Mouse (Mus musculus) liver, embryonic 11.5 days (tissue): ENCODE measurements around the gene Src. TPM values are rescaled to one million over a fixed set of nuclear protein-coding genes. Genes with fewer than 3 reads are reported as not detected.

ENCODE experiments used
- ATAC-seq: fragments of 200-750 bp; cut with Nextera tagmentation; replicated peaks from 2 replicates; pipeline ENCODE4 v1.8.0; 2017; ENCODE audit warnings: moderate number of reproducible peaks, mild to moderate bottlenecking, moderate TSS enrichment, moderate library complexity; ENCODE audit not compliant: low FRiP score
- DNase-seq: peaks from one replicate; pipeline ENCODE4 v3.0.0-alpha.2; 2017; ENCODE audit warnings: low spot score
- H3K27ac ChIP-seq: fragments of 300-500 bp; sonication (generic); 2 replicates; pipeline ENCODE4 v1.5.1; 2014; ENCODE audit warnings: mild to moderate bottlenecking, low read depth, low read length, control low read depth
- H3K27me3 ChIP-seq: fragments of 300-500 bp; sonication (generic); replicated peaks from 2 replicates; pipeline ENCODE4 v1.6.1; 2014; ENCODE audit warnings: low read length, mixed read lengths; ENCODE audit not compliant: control insufficient read depth, insufficient read depth
- H3K36me3 ChIP-seq: fragments of 300-500 bp; sonication (generic); 2 replicates; pipeline ENCODE4 v1.6.1; 2014; ENCODE audit warnings: mild to moderate bottlenecking, low read length, moderate library complexity, mixed read lengths; ENCODE audit not compliant: control insufficient read depth, insufficient read depth
- H3K4me1 ChIP-seq: fragments of 300-500 bp; sonication (generic); replicated peaks from 2 replicates; pipeline ENCODE4 v1.6.1; 2014; ENCODE audit warnings: low read length, mixed read lengths; ENCODE audit not compliant: control insufficient read depth, insufficient read depth
- H3K4me2 ChIP-seq: fragments of 300-500 bp; sonication (generic); 2 replicates; pipeline ENCODE4 v1.6.1; 2014; ENCODE audit warnings: mild to moderate bottlenecking, control low read depth, moderate library complexity
- H3K4me3 ChIP-seq: fragments of 300-500 bp; sonication (generic); 2 replicates; pipeline ENCODE4 v1.5.1; 2014; ENCODE audit warnings: low read depth, low read length, control low read depth
- H3K9ac ChIP-seq: fragments of 300-500 bp; sonication (generic); 2 replicates; pipeline ENCODE4 v1.6.1; 2014; ENCODE audit warnings: low read depth, low read length, control low read depth
- H3K9me3 ChIP-seq: fragments of 300-500 bp; sonication (generic); 2 replicates; pipeline ENCODE4 v1.6.1; 2016; ENCODE audit warnings: low read length, inconsistent platforms, mixed read lengths; ENCODE audit not compliant: control insufficient read depth
- whole genome bisulfite sequencing: fragments of 180-500 bp; shearing (Covaris S2); extraction: QIAGEN DNeasy Blood & Tissue Kit; methylation state at CpG from one replicate; pipeline ENCODE4 v1.1.7; 2014; 5-methylcytosine and 5-hydroxymethylcytosine counted together
- polyA plus RNA-seq: library from polyadenylated mRNA; unstranded; fragments of >200 nt; fragmentation: Nextera tagmentation; extraction: Ambion mirVana; gene quantifications from 2 replicates; pipeline ENCODE4 v1.2.1, GENCODE M21; 2014

The Src gene
- polyA plus RNA-seq, 1 experiment from 2014 or later: 4.4 TPM

- no peak overlapping the region for H3K9ac ChIP-seq
- H3K4me2 ChIP-seq: no peak overlapping the region
- no peaks in the 10 kb centered on the region for H3K27me3 ChIP-seq
- no peaks in the 10 kb centered on the region for H3K36me3 ChIP-seq
- no peak overlapping the region for H3K27ac ChIP-seq
- H3K9me3 ChIP-seq: no peaks in the 10 kb centered on the region
- ATAC-seq (no peak), DNase-seq (no peak)
- H3K4me1 ChIP-seq: 0 out of 2 replicates have a peak, but pooled peaks cover 3% of the 10 kb centered on the region
- WGBS: 83% methylated on average over 7 of the region's 7 CpGs
- no peak overlapping the region for H3K4me3 ChIP-seq
Observed at GRCm38 (mm10) chr2:157389591-157389921, 28.7 kb upstream of the Src start.

- DNase-seq: no peak
- Histone ChIP-seq H3K4me2 (no peak overlapping the region), H3K27me3 (no peaks in the 10 kb centered on the region), H3K4me3 (no peak overlapping the region), H3K27ac (no peak overlapping the region), H3K9ac (no peak overlapping the region), H3K4me1 (peaks cover 8% of the 10 kb centered on the region), H3K36me3 (peaks cover 16% of the 10 kb centered on the region; the same call in 1 of the 2 replicates), H3K9me3 (no peaks in the 10 kb centered on the region)
- 86% methylated on average over 2 of the region's 2 CpGs for WGBS
- no peak for ATAC-seq
Observed at GRCm38 (mm10) chr2:157392331-157392730, 25.9 kb upstream of the Src start.

GRCm38 (mm10) chr2:157393549-157393948 lies 24.7 kb upstream of the Src start:
- Histone ChIP-seq H3K27me3 (no peaks in the 10 kb centered on the region), H3K4me3 (no peak overlapping the region), H3K36me3 (peaks cover 23% of the 10 kb centered on the region; the same call in 1 of the 2 replicates), H3K9me3 (no peaks in the 10 kb centered on the region), H3K27ac (no peak overlapping the region), H3K4me2 (no peak overlapping the region), H3K9ac (no peak overlapping the region), H3K4me1 (peaks cover 8% of the 10 kb centered on the region)
- no peak for DNase-seq
- WGBS: 98% methylated on average over 4 of the region's 4 CpGs
- ATAC-seq: no peak

GRCm38 (mm10) chr2:157394868-157395267 lies 23.4 kb upstream of the Src start:
- no peak for DNase-seq
- 73% methylated on average over 6 of the region's 6 CpGs for WGBS

GRCm38 (mm10) chr2:157395371-157395770 lies 22.9 kb upstream of the Src start:
- DNase-seq (no peak), ATAC-seq (no peak)
- WGBS: 71% methylated on average over 5 of the region's 5 CpGs
- Histone ChIP-seq H3K9me3 (no peaks in the 10 kb centered on the region), H3K27ac (no peak overlapping the region), H3K4me1 (peaks cover 8% of the 10 kb centered on the region), H3K27me3 (no peaks in the 10 kb centered on the region), H3K9ac (no peak overlapping the region), H3K4me3 (no peak overlapping the region), H3K4me2 (no peak overlapping the region), H3K36me3 (peaks cover 25% of the 10 kb centered on the region; the same call in 1 of the 2 replicates)

More at GRCm38 (mm10) chr2:157394868-157395267, 23.4 kb upstream of the Src start:
- H3K27me3 ChIP-seq: no peaks in the 10 kb centered on the region
- H3K9me3 ChIP-seq: no peaks in the 10 kb centered on the region
- peaks cover 8% of the 10 kb centered on the region for H3K4me1 ChIP-seq
- peaks cover 25% of the 10 kb centered on the region; the same call in 1 of the 2 replicates for H3K36me3 ChIP-seq
- no peak overlapping the region for H3K9ac ChIP-seq
- no peak for ATAC-seq
- no peak overlapping the region for H3K27ac ChIP-seq
- no peak overlapping the region for H3K4me2 ChIP-seq
- no peak overlapping the region for H3K4me3 ChIP-seq

GRCm38 (mm10) chr2:157395960-157396359 lies 22.3 kb upstream of the Src start:
- H3K4me1 ChIP-seq: peaks cover 8% of the 10 kb centered on the region
- ATAC-seq (no peak; the same call in 1 of the 2 replicates), DNase-seq (no peak)
- no peak overlapping the region for H3K4me2 ChIP-seq
- no peak overlapping the region for H3K4me3 ChIP-seq
- H3K27me3 ChIP-seq: no peaks in the 10 kb centered on the region
- H3K27ac ChIP-seq: no peak overlapping the region
- H3K9me3 ChIP-seq: no peaks in the 10 kb centered on the region
- no peak overlapping the region for H3K9ac ChIP-seq
- peaks cover 25% of the 10 kb centered on the region; the same call in 1 of the 2 replicates for H3K36me3 ChIP-seq
- WGBS: 49% methylated on average over 13 of the region's 13 CpGs

GRCm38 (mm10) chr2:157397376-157397775 lies 20.9 kb upstream of the Src start:
- H3K9ac ChIP-seq: no peak overlapping the region
- peaks cover 8% of the 10 kb centered on the region for H3K4me1 ChIP-seq
- ATAC-seq (no peak), DNase-seq (no peak)
- H3K4me2 ChIP-seq: no peak overlapping the region
- H3K27me3 ChIP-seq: no peaks in the 10 kb centered on the region
- no peak overlapping the region for H3K27ac ChIP-seq
- H3K36me3 ChIP-seq: peaks cover 25% of the 10 kb centered on the region; the same call in 1 of the 2 replicates
- H3K9me3 ChIP-seq: no peaks in the 10 kb centered on the region
- 67% methylated on average over 4 of the region's 4 CpGs for WGBS
- H3K4me3 ChIP-seq: no peak overlapping the region

GRCm38 (mm10) chr2:157398539-157398938 lies 19.7 kb upstream of the Src start:
- Histone ChIP-seq H3K4me2 (no peak overlapping the region), H3K27me3 (no peaks in the 10 kb centered on the region), H3K36me3 (peaks cover 25% of the 10 kb centered on the region; the same call in 1 of the 2 replicates), H3K4me3 (no peak overlapping the region), H3K4me1 (peaks cover 8% of the 10 kb centered on the region), H3K9me3 (no peaks in the 10 kb centered on the region), H3K27ac (no peak overlapping the region), H3K9ac (no peak overlapping the region)
- ATAC-seq (no peak), DNase-seq (no peak)
- WGBS: 93% methylated on average over 4 of the region's 4 CpGs

- peaks cover 5% of the 10 kb centered on the region for H3K4me1 ChIP-seq
- H3K4me2 ChIP-seq: no peak overlapping the region
- H3K9ac ChIP-seq: no peak overlapping the region
- WGBS: 83% methylated on average over 10 of the region's 10 CpGs
- H3K4me3 ChIP-seq: no peak overlapping the region
- no peak for DNase-seq
- no peaks in the 10 kb centered on the region for H3K27me3 ChIP-seq
- no peak for ATAC-seq
- no peak overlapping the region for H3K27ac ChIP-seq
- H3K36me3 ChIP-seq: peaks cover 25% of the 10 kb centered on the region; the same call in 1 of the 2 replicates
- H3K9me3 ChIP-seq: no peaks in the 10 kb centered on the region
Observed at GRCm38 (mm10) chr2:157399797-157400196, 18.4 kb upstream of the Src start.
